Mouse (Mus musculus) liver, adult 2 months (tissue): ENCODE measurements around the gene Inafm1. TPM values are rescaled to one million over a fixed set of nuclear protein-coding genes. Genes with fewer than 3 reads are reported as not detected.
"Not testable (repeated sequence)": the region's sequence is repeated elsewhere in the genome, so short reads cannot be mapped to it uniquely, and the experiment has no call there.

ENCODE experiments used
- DNase-seq: peaks from one replicate; pipeline ENCODE4 v3.0.0-alpha.2; 2011; ENCODE audit warnings: low read depth, low spot score; ENCODE audit errors: extremely low read depth
- H3K27ac ChIP-seq: fragments of 200-500 bp; replicated peaks from 2 replicates; pipeline ENCODE4 v1.5.1; 2012; ENCODE audit warnings: low read depth, mild to moderate bottlenecking, control low read depth, inconsistent platforms, low read length; ENCODE audit not compliant: insufficient read depth
- H3K27me3 ChIP-seq: fragments of 200-500 bp; 2 replicates; pipeline ENCODE4 v1.6.1; 2012; ENCODE audit warnings: mild to moderate bottlenecking, moderate library complexity, low read length, inconsistent platforms; ENCODE audit not compliant: control insufficient read depth, insufficient read depth
- H3K36me3 ChIP-seq: fragments of 200-500 bp; 2 replicates; pipeline ENCODE4 v1.6.1; 2012; ENCODE audit warnings: low read length, inconsistent platforms; ENCODE audit not compliant: control insufficient read depth, insufficient read depth
- H3K4me1 ChIP-seq: fragments of 200-500 bp; 2 replicates; pipeline ENCODE4 v1.6.1; 2011; ENCODE audit warnings: low read length; ENCODE audit not compliant: control insufficient read depth, insufficient read depth
- H3K4me3 ChIP-seq: fragments of 200-500 bp; 2 replicates; pipeline ENCODE4 v1.5.1; 2011; ENCODE audit warnings: low read depth, mild to moderate bottlenecking, control low read depth, low read length, moderate library complexity; ENCODE audit not compliant: insufficient read depth
- H3K79me2 ChIP-seq: fragments of 200-500 bp; 2 replicates; pipeline ENCODE4 v1.6.1; 2012; ENCODE audit warnings: inconsistent platforms, mild to moderate bottlenecking, low read length, moderate library complexity; ENCODE audit not compliant: control insufficient read depth, insufficient read depth
- H3K9ac ChIP-seq: fragments of 200-500 bp; 2 replicates; pipeline ENCODE4 v1.6.1; 2012; ENCODE audit warnings: low read depth, mild to moderate bottlenecking, control low read depth, inconsistent platforms, low read length
- CTCF ChIP-seq: fragments of 200-500 bp; IDR thresholded peaks from 2 replicates; pipeline ENCODE4 v1.5.1; 2011; ENCODE audit warnings: low read depth, low read length, control low read depth
- POLR2A ChIP-seq: fragments of 200-500 bp; IDR thresholded peaks from 2 replicates; pipeline ENCODE4 v1.6.1; 2011; ENCODE audit warnings: low read length, control low read depth; ENCODE audit not compliant: insufficient read depth; ENCODE audit errors: extremely low read depth
- WGBS: fragments of 180-500 bp; shearing (Covaris S2); methylation state at CpG from one replicate; pipeline ENCODE4 v1.1.7; 2018; 5-methylcytosine and 5-hydroxymethylcytosine counted together
- polyA plus RNA-seq: library from polyadenylated mRNA; depleted of rRNA; stranded (reverse); fragments of >200 nt; gene quantifications from 2 replicates; pipeline ENCODE4 v1.2.3, GENCODE M21; 2012
- total RNA-seq: library from RNA; depleted of rRNA; stranded (reverse); fragments of >200 nt; gene quantifications from 2 replicates; pipeline ENCODE4 v1.2.3, GENCODE M21; 2014

Inafm1 gene
- total and polyA plus RNA-seq, 2 experiments: 1.9 to 8.8 TPM

DNA sequence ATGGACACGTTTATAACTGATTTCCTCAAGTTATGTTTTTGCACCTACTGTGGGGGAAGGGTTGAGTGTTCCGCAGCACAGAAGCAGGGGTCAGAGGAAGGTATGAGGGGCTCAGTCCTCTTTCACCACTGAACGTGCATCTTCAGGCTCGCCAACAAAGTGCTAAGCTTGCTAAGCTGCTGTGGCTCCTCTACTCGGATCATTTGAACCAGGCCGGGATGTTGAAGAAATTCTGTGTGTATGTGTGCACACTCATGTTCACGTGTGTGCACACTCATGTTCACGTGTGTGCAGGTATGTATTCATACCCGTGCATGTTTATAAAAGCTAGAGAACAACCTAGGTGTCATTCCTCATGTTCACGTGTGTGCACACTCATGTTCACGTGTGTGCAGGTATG lies 7.6 kb downstream of the Inafm1 start:
- no peak for TF ChIP-seq CTCF
- no peak for TF ChIP-seq POLR2A
- Histone ChIP-seq H3K36me3 (no peaks in the 10 kb centered on the region), H3K79me2 (no peaks in the 10 kb centered on the region), H3K4me1 (no peaks in the 10 kb centered on the region), H3K27ac (no peak overlapping the region), H3K9ac (no peak overlapping the region), H3K4me3 (no peak overlapping the region), H3K27me3 (no peaks in the 10 kb centered on the region)
- no peak for DNase-seq
- 86% methylated on average over 11 of the region's 11 CpGs for WGBS

DNA sequence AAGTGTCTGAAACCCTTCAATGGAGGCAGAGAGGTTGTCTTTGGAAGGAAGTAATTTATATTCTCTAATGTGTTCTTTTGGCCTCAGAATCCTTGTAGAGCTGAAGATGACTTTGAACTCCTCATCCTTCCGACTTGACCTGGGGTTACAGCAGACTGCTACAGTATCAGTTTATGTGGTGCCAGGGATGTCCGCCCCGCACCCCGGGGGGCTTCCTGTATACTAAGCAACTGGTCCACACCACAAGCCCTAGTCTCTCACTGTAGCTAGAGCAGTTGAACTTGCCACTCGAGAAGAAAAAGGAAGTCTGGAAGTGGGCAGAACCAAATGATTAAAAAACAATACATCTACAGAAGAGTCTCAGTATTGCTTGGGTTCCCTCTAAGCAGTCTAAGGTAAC lies 9.6 kb downstream of the Inafm1 start:
- Histone ChIP-seq H3K4me1 (no peaks in the 10 kb centered on the region), H3K27ac (no peak overlapping the region), H3K9ac (no peak overlapping the region), H3K79me2 (no peaks in the 10 kb centered on the region), H3K4me3 (no peak overlapping the region), H3K27me3 (no peaks in the 10 kb centered on the region), H3K36me3 (no peaks in the 10 kb centered on the region)
- TF ChIP-seq CTCF (no peak), POLR2A (no peak)
- 71% methylated on average over 5 of the region's 5 CpGs for WGBS
- no peak for DNase-seq

DNA sequence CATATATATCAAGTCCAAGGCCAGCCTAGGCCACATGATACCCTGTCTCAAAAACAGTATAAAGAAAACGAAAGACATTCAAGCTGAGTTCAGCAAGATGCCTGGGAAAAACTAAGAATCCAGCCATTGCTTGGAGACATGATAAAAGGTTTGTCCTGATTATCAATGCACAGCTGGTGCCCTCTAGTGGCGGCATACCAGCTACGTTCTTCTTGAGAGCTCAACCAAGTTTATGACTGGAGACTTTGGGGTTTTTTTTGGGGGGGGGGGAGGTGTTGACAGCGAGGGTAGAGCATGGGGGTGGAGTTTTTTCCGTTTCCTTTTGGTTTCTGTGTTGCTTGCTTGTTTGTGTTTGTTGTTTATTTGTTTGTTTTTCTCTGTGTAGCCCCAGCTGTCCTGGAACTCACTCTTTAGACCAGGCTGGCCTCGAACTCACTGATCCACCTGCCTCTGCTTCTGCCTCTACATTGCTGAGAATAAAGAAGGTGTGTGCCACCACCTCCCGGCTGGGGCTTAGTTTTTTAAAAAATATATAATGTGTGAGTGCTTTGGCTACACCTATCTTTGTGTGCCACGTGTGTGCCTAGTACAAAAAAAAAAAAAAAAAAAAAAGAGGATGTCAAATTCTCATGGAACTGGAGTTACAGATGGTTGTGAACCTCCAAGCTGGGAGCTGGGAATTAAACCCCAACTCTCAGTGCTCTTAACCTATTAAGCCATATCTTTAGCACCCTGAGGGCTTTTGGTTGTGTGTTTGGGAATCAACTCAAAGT lies 10.2 kb downstream of the Inafm1 start:
- Histone ChIP-seq H3K4me3 (no peak overlapping the region), H3K27me3 (no peaks in the 10 kb centered on the region), H3K79me2 (no peaks in the 10 kb centered on the region), H3K27ac (no peak overlapping the region), H3K36me3 (no peaks in the 10 kb centered on the region), H3K4me1 (no peaks in the 10 kb centered on the region), H3K9ac (no peak overlapping the region)
- DNase-seq: peak; percentile 57
- TF ChIP-seq POLR2A: no peak
- TF ChIP-seq CTCF: peak; percentile 62
- WGBS: 20% methylated on average over 8 of the region's 8 CpGs

DNA sequence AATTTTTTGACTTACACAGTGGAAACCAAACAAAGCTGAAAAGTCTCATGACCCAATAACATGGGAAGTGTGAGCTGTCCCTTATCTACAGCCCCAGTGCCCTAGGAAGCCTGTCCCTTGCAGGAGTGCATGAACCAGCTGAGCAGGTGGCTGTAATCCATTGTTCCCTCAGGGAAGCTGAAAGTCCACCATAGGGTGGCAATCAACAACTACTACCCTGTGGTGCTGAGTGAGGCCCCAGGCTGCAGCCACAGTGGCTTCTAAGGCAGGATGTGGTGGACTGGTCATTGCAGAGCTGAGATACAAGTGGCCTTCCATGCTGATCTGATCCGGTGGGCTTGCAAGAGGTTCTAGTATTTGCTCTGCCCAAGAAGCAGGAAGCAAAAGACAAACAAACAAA lies 12.3 kb downstream of the Inafm1 start:
- 50% methylated on average over 1 of the region's 1 CpGs for WGBS
- Histone ChIP-seq H3K9ac (no peak overlapping the region), H3K79me2 (no peaks in the 10 kb centered on the region), H3K4me3 (no peak overlapping the region), H3K27ac (no peak overlapping the region), H3K4me1 (no peaks in the 10 kb centered on the region), H3K36me3 (no peaks in the 10 kb centered on the region), H3K27me3 (no peaks in the 10 kb centered on the region)
- TF ChIP-seq CTCF (no peak), POLR2A (no peak)
- no peak for DNase-seq

- WGBS: 71% methylated on average over 5 of the region's 5 CpGs
- TF ChIP-seq CTCF (no peak), POLR2A (no peak)
- no peaks in the 10 kb centered on the region for H3K36me3 ChIP-seq
- no peaks in the 10 kb centered on the region for H3K79me2 ChIP-seq
- no peak within 1 kb of the TSS for H3K9ac ChIP-seq
- H3K27me3 ChIP-seq: no peaks in the 10 kb centered on the region
- no peak for DNase-seq
- no peak within 1 kb of the TSS for H3K27ac ChIP-seq
- 0 out of 2 replicates have a peak, but pooled peaks cover 3% of the 10 kb centered on the region for H3K4me1 ChIP-seq
- H3K4me3 ChIP-seq: no peak within 1 kb of the TSS
These were observed 14.3 kb downstream of the Inafm1 start, which contains the start of gene C5ar1 for GRCm38 (mm10) chr7:16259110-16259590. C5ar1 (minus strand) TSS chr7:16259540.

- Histone ChIP-seq H3K79me2 (no peaks in the 10 kb centered on the region), H3K27ac (peak overlapping the region; percentile 30; the same call in 1 of the 2 replicates), H3K27me3 (no peaks in the 10 kb centered on the region), H3K4me1 (0 out of 2 replicates have a peak, but pooled peaks cover 3% of the 10 kb centered on the region), H3K9ac (no peak overlapping the region), H3K4me3 (no peak overlapping the region), H3K36me3 (no peaks in the 10 kb centered on the region)
- WGBS: 79% methylated on average over 11 of the region's 11 CpGs
- TF ChIP-seq CTCF: no peak
- no peak for TF ChIP-seq POLR2A
- peak; percentile 27 for DNase-seq
These were observed 15.6 kb downstream of the Inafm1 start for GRCm38 (mm10) chr7:16257830-16258229.

DNA sequence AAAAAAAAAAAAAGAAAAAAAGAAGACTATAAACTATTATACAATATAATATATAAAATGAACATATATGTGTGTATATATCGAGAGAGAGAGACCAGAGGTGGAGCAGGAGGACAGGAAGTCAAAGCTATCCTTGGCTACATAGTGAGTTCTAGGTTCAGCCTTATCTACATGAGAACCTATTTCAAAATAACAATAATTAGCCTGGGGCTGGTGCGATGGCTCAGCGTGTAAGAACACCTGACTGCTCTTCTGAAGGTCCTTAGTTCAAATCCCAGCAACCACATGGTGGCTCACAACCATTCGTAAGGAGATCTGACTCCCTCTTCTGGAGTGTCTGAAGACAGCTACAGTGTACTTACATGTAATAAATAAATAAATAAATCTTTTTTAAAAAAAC lies 17.5 kb downstream of the Inafm1 start:
- H3K79me2 ChIP-seq, H3K27me3 ChIP-seq, H3K4me1 ChIP-seq, H3K4me3 ChIP-seq, H3K36me3 ChIP-seq, H3K27ac ChIP-seq, H3K9ac ChIP-seq, DNase-seq: not testable (repeated sequence)
- 86% methylated on average over 4 of the region's 4 CpGs for WGBS
